Mouse (Mus musculus): ENCODE measurements around the gene D5Ertd579e. TPM values are rescaled to one million over a fixed set of nuclear protein-coding genes. Genes with fewer than 3 reads are reported as not detected.
A peak's percentile ranks its signal among the peaks of the same experiment; 100 is the strongest.

Gene D5Ertd579e
- polyA plus RNA-seq, 1 experiment from 2014 or later, result 25.7 TPM

- no peaks in the 10 kb centered on the region for H3K36me3 ChIP-seq (replicated peaks)
- H3K27me3 ChIP-seq (replicated peaks; ENCODE audit: low read depth, poor library complexity, severe bottlenecking), result no peaks in the 10 kb centered on the region; the same call in 1 of the 2 replicates
- H3K9me3 ChIP-seq, result no peaks in the 10 kb centered on the region
- peaks cover 25% of the 10 kb centered on the region for H3K4me1 ChIP-seq
- no peak overlapping the region for H3K4me3 ChIP-seq
- 73% methylated on average over 6 of the region's 6 CpGs for WGBS
- H3K27ac ChIP-seq (replicated peaks), result no peak overlapping the region
- DNase-seq (ENCODE audit: low spot score), result no peak
Measured at GRCm38 (mm10) chr5:36584299-36584698, 111.5 kb downstream of the D5Ertd579e start.

- peak overlapping the region; percentile 69 for H3K4me3 ChIP-seq
- H3K4me1 ChIP-seq, result peaks cover 25% of the 10 kb centered on the region
- peak; percentile 100 for DNase-seq (ENCODE audit: low spot score)
- H3K36me3 ChIP-seq (replicated peaks), result no peaks in the 10 kb centered on the region
- H3K27me3 ChIP-seq (replicated peaks; ENCODE audit: low read depth, poor library complexity, severe bottlenecking), result no peaks in the 10 kb centered on the region; the same call in 1 of the 2 replicates
- peak overlapping the region; percentile 89 for H3K27ac ChIP-seq (replicated peaks)
- H3K9me3 ChIP-seq, result no peaks in the 10 kb centered on the region
- WGBS, result 2% methylated on average over 54 of the region's 54 CpGs
Measured at GRCm38 (mm10) chr5:36581924-36582642, 113.7 kb downstream of the D5Ertd579e start.

GRCm38 (mm10) chr5:36581259-36581923 lies 114.4 kb downstream of the D5Ertd579e start:
- peaks cover 25% of the 10 kb centered on the region for H3K4me1 ChIP-seq
- peak overlapping the region; percentile 69 for H3K4me3 ChIP-seq
- no peaks in the 10 kb centered on the region for H3K36me3 ChIP-seq (replicated peaks)
- WGBS, result 1% methylated on average over 40 of the region's 40 CpGs
- no peaks in the 10 kb centered on the region; the same call in 1 of the 2 replicates for H3K27me3 ChIP-seq (replicated peaks; ENCODE audit: low read depth, poor library complexity, severe bottlenecking)
- no peaks in the 10 kb centered on the region for H3K9me3 ChIP-seq
- no peak for DNase-seq (ENCODE audit: low spot score)
- peak overlapping the region; percentile 89 for H3K27ac ChIP-seq (replicated peaks)

- Histone ChIP-seq H3K27me3 (replicated peaks; ENCODE audit: low read depth, poor library complexity, severe bottlenecking) (no peaks in the 10 kb centered on the region; the same call in 1 of the 2 replicates), H3K4me3 (no peak overlapping the region), H3K9me3 (no peaks in the 10 kb centered on the region), H3K36me3 (replicated peaks) (no peaks in the 10 kb centered on the region), H3K4me1 (peaks cover 29% of the 10 kb centered on the region), H3K27ac (replicated peaks) (no peak overlapping the region)
- DNase-seq (ENCODE audit: low spot score), result no peak
- WGBS, result 73% methylated on average over 7 of the region's 7 CpGs
Measured at GRCm38 (mm10) chr5:36579967-36580366, 115.9 kb downstream of the D5Ertd579e start.

- H3K27ac ChIP-seq (replicated peaks), result no peak overlapping the region
- H3K4me1 ChIP-seq, result peaks cover 39% of the 10 kb centered on the region
- H3K9me3 ChIP-seq, result no peaks in the 10 kb centered on the region
- no peaks in the 10 kb centered on the region for H3K36me3 ChIP-seq (replicated peaks)
- H3K4me3 ChIP-seq, result no peak overlapping the region
- no peak for DNase-seq (ENCODE audit: low spot score)
- no peaks in the 10 kb centered on the region; the same call in 1 of the 2 replicates for H3K27me3 ChIP-seq (replicated peaks; ENCODE audit: low read depth, poor library complexity, severe bottlenecking)
- 90% methylated on average over 2 of the region's 2 CpGs for WGBS
Measured at GRCm38 (mm10) chr5:36578982-36579381, 116.8 kb downstream of the D5Ertd579e start.

- peaks cover 4% of the 10 kb centered on the region for H3K36me3 ChIP-seq (replicated peaks)
- no peak for DNase-seq (ENCODE audit: low spot score)
- H3K27me3 ChIP-seq (replicated peaks; ENCODE audit: low read depth, poor library complexity, severe bottlenecking), result no peaks in the 10 kb centered on the region; the same call in 1 of the 2 replicates
- 93% methylated on average over 3 of the region's 3 CpGs for WGBS
- no peak overlapping the region for H3K4me3 ChIP-seq
- H3K4me1 ChIP-seq, result peaks cover 44% of the 10 kb centered on the region
- H3K9me3 ChIP-seq, result no peaks in the 10 kb centered on the region
- no peak overlapping the region for H3K27ac ChIP-seq (replicated peaks)
Measured at GRCm38 (mm10) chr5:36576457-36576856, 119.4 kb downstream of the D5Ertd579e start.

- WGBS, result 90% methylated on average over 1 of the region's 1 CpGs
- no peak overlapping the region for H3K4me3 ChIP-seq
Measured at GRCm38 (mm10) chr5:36575745-36576144, 120.1 kb downstream of the D5Ertd579e start.

GRCm38 (mm10) chr5:36575227-36575626 lies 120.6 kb downstream of the D5Ertd579e start:
- Histone ChIP-seq H3K4me3 (no peak overlapping the region), H3K36me3 (replicated peaks) (peaks cover 16% of the 10 kb centered on the region)
- WGBS, result 83% methylated on average over 3 of the region's 3 CpGs

More at GRCm38 (mm10) chr5:36575745-36576144, 120.1 kb downstream of the D5Ertd579e start:
- H3K27me3 ChIP-seq (replicated peaks; ENCODE audit: low read depth, poor library complexity, severe bottlenecking), result no peaks in the 10 kb centered on the region; the same call in 1 of the 2 replicates
- peaks cover 11% of the 10 kb centered on the region for H3K36me3 ChIP-seq (replicated peaks)
- H3K9me3 ChIP-seq, result no peaks in the 10 kb centered on the region
- peaks cover 36% of the 10 kb centered on the region for H3K4me1 ChIP-seq
- no peak for DNase-seq (ENCODE audit: low spot score)
- H3K27ac ChIP-seq (replicated peaks), result no peak overlapping the region

GRCm38 (mm10) chr5:36574147-36574870 lies 121.5 kb downstream of the D5Ertd579e start:
- no peak overlapping the region for H3K27ac ChIP-seq (replicated peaks)
- H3K4me3 ChIP-seq, result no peak overlapping the region
- 55% methylated on average over 8 of the region's 8 CpGs for WGBS
- H3K4me1 ChIP-seq, result peaks cover 24% of the 10 kb centered on the region
- no peak for DNase-seq (ENCODE audit: low spot score)
- H3K9me3 ChIP-seq, result no peaks in the 10 kb centered on the region
- H3K27me3 ChIP-seq (replicated peaks; ENCODE audit: low read depth, poor library complexity, severe bottlenecking), result no peaks in the 10 kb centered on the region
- H3K36me3 ChIP-seq (replicated peaks), result peaks cover 21% of the 10 kb centered on the region

More at GRCm38 (mm10) chr5:36575227-36575626, 120.6 kb downstream of the D5Ertd579e start:
- Histone ChIP-seq H3K27ac (replicated peaks) (no peak overlapping the region), H3K9me3 (no peaks in the 10 kb centered on the region), H3K27me3 (replicated peaks; ENCODE audit: low read depth, poor library complexity, severe bottlenecking) (no peaks in the 10 kb centered on the region; the same call in 1 of the 2 replicates), H3K4me1 (peaks cover 31% of the 10 kb centered on the region)
- no peak for DNase-seq (ENCODE audit: low spot score)

GRCm38 (mm10) chr5:36573354-36573753 lies 122.5 kb downstream of the D5Ertd579e start:
- no peak for DNase-seq (ENCODE audit: low spot score)
- no peak overlapping the region for H3K4me3 ChIP-seq
- H3K9me3 ChIP-seq, result no peaks in the 10 kb centered on the region
- H3K4me1 ChIP-seq, result peaks cover 29% of the 10 kb centered on the region
- no peaks in the 10 kb centered on the region for H3K27me3 ChIP-seq (replicated peaks; ENCODE audit: low read depth, poor library complexity, severe bottlenecking)
- H3K27ac ChIP-seq (replicated peaks), result no peak overlapping the region
- 57% methylated on average over 3 of the region's 3 CpGs for WGBS
- peaks cover 21% of the 10 kb centered on the region for H3K36me3 ChIP-seq (replicated peaks)

- Histone ChIP-seq H3K27ac (replicated peaks) (no peak overlapping the region), H3K27me3 (replicated peaks; ENCODE audit: low read depth, poor library complexity, severe bottlenecking) (no peaks in the 10 kb centered on the region), H3K4me3 (no peak overlapping the region), H3K36me3 (replicated peaks) (peaks cover 21% of the 10 kb centered on the region), H3K4me1 (peaks cover 44% of the 10 kb centered on the region), H3K9me3 (no peaks in the 10 kb centered on the region)
- no peak for DNase-seq (ENCODE audit: low spot score)
- WGBS, result 94% methylated on average over 16 of the region's 16 CpGs
Measured at GRCm38 (mm10) chr5:36571371-36571770, 124.5 kb downstream of the D5Ertd579e start.

GRCm38 (mm10) chr5:36570546-36571245 lies 125.1 kb downstream of the D5Ertd579e start:
- WGBS, result 87% methylated on average over 4 of the region's 4 CpGs
- no peak for DNase-seq (ENCODE audit: low spot score)
- H3K27ac ChIP-seq (replicated peaks), result no peak overlapping the region
- H3K36me3 ChIP-seq (replicated peaks), result peaks cover 21% of the 10 kb centered on the region
- H3K4me1 ChIP-seq, result peaks cover 44% of the 10 kb centered on the region
- no peaks in the 10 kb centered on the region for H3K9me3 ChIP-seq
- no peaks in the 10 kb centered on the region for H3K27me3 ChIP-seq (replicated peaks; ENCODE audit: low read depth, poor library complexity, severe bottlenecking)
- no peak overlapping the region for H3K4me3 ChIP-seq

Data from embryonic facial prominence, embryonic 10.5 days (tissue).